In the genomic region with DNA sequence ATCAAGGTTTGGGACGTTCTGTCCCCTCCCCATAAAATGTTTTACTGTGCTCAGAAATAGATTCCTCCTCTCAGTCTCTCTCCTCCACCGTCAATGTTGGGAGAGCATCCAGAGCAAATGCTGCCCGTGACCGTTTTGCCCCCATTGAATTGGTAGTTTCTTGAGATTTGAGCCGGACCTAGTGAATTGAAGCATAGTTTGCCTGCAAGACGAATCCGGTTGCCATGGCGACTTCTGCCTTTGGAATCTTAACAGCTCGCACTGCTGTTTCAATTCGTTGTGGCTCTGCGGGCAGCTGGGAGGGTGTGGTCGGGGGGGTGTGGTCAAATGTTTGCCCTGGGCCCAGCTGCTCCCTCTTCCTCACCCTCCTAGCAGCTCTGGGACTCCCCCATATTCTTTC, we compare ENCODE assay signal across 8 mouse cellular contexts. TPM values are rescaled to one million over a fixed set of nuclear protein-coding genes. Genes with fewer than 3 reads are reported as not detected.
DNase-seq lines count a peak whose midpoint lies in the region; ATAC-seq and TF ChIP-seq lines count a peak whose summit lies in the region.

No protein-coding gene starts in this region.

- no peak; a peak in 1 of 4 replicates for TF ChIP-seq EP300 in MEL (IDR thresholded peaks at IDR 0.05; ENCODE audit: low read depth in 1 of 2, low read length in 2 of 2)

- no peaks in the 10 kb centered on the region for H3K9me3 ChIP-seq in MEL (replicated peaks; ENCODE audit: insufficient read depth, low read length)
- no peaks in the 10 kb centered on the region for H3K9me3 ChIP-seq in forebrain, embryonic 16.5 days (ENCODE audit: control insufficient read depth, low read length)
- no peaks in the 10 kb centered on the region for H3K9me3 ChIP-seq in lung, embryonic 14.5 days (ENCODE audit: low read depth, low read length)

- intact Hi-C loops in heart, postnatal 25 days (cut with DNase I) = loop anchor here (1.0 to 5.0 kb wide), 3 partner anchors 53 to 150 kb away; no protein-coding TSS in a partner anchor

- peaks cover 3 to 12% of the 10 kb centered on the region in 2 experiments; a peak in 3 of 4 replicates for H3K4me1 ChIP-seq in MEL (ENCODE audit: control insufficient read depth in 1 of 2, insufficient read depth in 2 of 2, low read length in 2 of 2)
- peaks cover 35% of the 10 kb centered on the region for H3K4me1 ChIP-seq in forebrain, embryonic 16.5 days (replicated peaks; ENCODE audit: control insufficient read depth, insufficient read depth, low read length)
- peaks cover 18% of the 10 kb centered on the region for H3K4me1 ChIP-seq in lung, embryonic 14.5 days (ENCODE audit: insufficient read depth)
- peaks cover 3% of the 10 kb centered on the region for H3K4me1 ChIP-seq in olfactory bulb, adult 2 months (ENCODE audit: control insufficient read depth, insufficient read depth, low read length)

- H3K79me2 ChIP-seq in MEL (ENCODE audit: control insufficient read depth, insufficient read depth, low read length, poor library complexity) = peaks cover 41% of the 10 kb centered on the region

- peak overlapping the region; percentile 87 for H3K9ac ChIP-seq in MEL (ENCODE audit: control insufficient read depth, low read depth, low read length, poor library complexity, severe bottlenecking)
- peak overlapping the region; percentile 90 for H3K9ac ChIP-seq in forebrain, embryonic 16.5 days (replicated peaks; ENCODE audit: low read depth, low read length)
- peak overlapping the region; percentile 87 for H3K9ac ChIP-seq in lung, embryonic 14.5 days

- TF ChIP-seq POLR2A in MEL (IDR thresholded peaks at IDR 0.05; ENCODE audit: control insufficient read depth in 1 of 2, insufficient read depth in 1 of 2, low read depth in 1 of 2, low read length in 2 of 2, poor library complexity in 1 of 2) = no peak
- TF ChIP-seq POLR2A in olfactory bulb, adult 2 months (IDR thresholded peaks at IDR 0.05; ENCODE audit: insufficient read depth, low read depth, low read length) = no peak

- H3K4me3 ChIP-seq in MEL (ENCODE audit: control insufficient read depth in 1 of 2, insufficient read depth in 1 of 2, low read depth in 2 of 2, low read length in 2 of 2) = peak overlapping the region; percentile 73 to 86
- peak overlapping the region; percentile 96 for H3K4me3 ChIP-seq in forebrain, embryonic 16.5 days (replicated peaks; ENCODE audit: low read length)
- peak overlapping the region; percentile 100 for H3K4me3 ChIP-seq in layer of hippocampus, adult 2 months
- H3K4me3 ChIP-seq in lung, embryonic 14.5 days (ENCODE audit: low read depth, low read length) = peak overlapping the region; percentile 88
- H3K4me3 ChIP-seq in olfactory bulb, adult 2 months (ENCODE audit: insufficient read depth, low read depth, low read length) = peak overlapping the region; percentile 70

- ATAC-seq in forebrain, embryonic 16.5 days = no peak
- ATAC-seq in lung, embryonic 14.5 days (ENCODE audit: insufficient read depth) = no peak

- peak; percentile 85 for DNase-seq in MEL (ENCODE audit: low read depth, low spot score)
- peak; percentile 82 for DNase-seq in c-Kit-positive CD71-positive TER-119-positive erythroid progenitor cells, embryonic 14.5 days (ENCODE audit: low spot score)
- DNase-seq in heart, postnatal 25 days (ENCODE audit: low spot score) = peak; percentile 48
- DNase-seq in layer of hippocampus, adult 2 months (ENCODE audit: low spot score in 2 of 2) = peak; percentile 57 to 71
- DNase-seq in lung, embryonic 14.5 days = peak; percentile 88
- DNase-seq in thymus, postnatal 25 days = peak; percentile 10

- WGBS in forebrain, embryonic 16.5 days = under 1% methylated on average over 12 of the region's 12 CpGs
- WGBS in lung, embryonic 14.5 days = 1% methylated on average over 12 of the region's 12 CpGs
- WGBS in olfactory bulb, adult 2 months = under 1% methylated on average over 12 of the region's 12 CpGs

- no peaks in the 10 kb centered on the region for H3K27me3 ChIP-seq in MEL (ENCODE audit: control insufficient read depth in 1 of 2, insufficient read depth in 2 of 2, low read length in 2 of 2)
- no peaks in the 10 kb centered on the region for H3K27me3 ChIP-seq in forebrain, embryonic 16.5 days (replicated peaks; ENCODE audit: control insufficient read depth, insufficient read depth, low read length)
- no peaks in the 10 kb centered on the region for H3K27me3 ChIP-seq in lung, embryonic 14.5 days (ENCODE audit: insufficient read depth, low read length)

- peak overlapping the region; percentile 75 for H3K27ac ChIP-seq in MEL (ENCODE audit: control insufficient read depth, low read depth, low read length)
- peak overlapping the region; percentile 95 for H3K27ac ChIP-seq in forebrain, embryonic 16.5 days (ENCODE audit: low read length)
- H3K27ac ChIP-seq in layer of hippocampus, adult 2 months = peak overlapping the region; percentile 94
- peak overlapping the region; percentile 94 for H3K27ac ChIP-seq in lung, embryonic 14.5 days (ENCODE audit: low read depth)
- peak overlapping the region; percentile 79 for H3K27ac ChIP-seq in olfactory bulb, adult 2 months (ENCODE audit: insufficient read depth, low read depth, low read length)

- peak overlapping the region; percentile 82 for H3K4me2 ChIP-seq in forebrain, embryonic 16.5 days (ENCODE audit: low read length)
- H3K4me2 ChIP-seq in lung, embryonic 14.5 days = peak overlapping the region; percentile 93

- TF ChIP-seq RAD21 in MEL (IDR thresholded peaks at IDR 0.05; ENCODE audit: low read depth, low read length) = no peak

- H3K36me3 ChIP-seq in MEL (ENCODE audit: control insufficient read depth in 1 of 2, insufficient read depth in 2 of 2, low read length in 2 of 2) = peaks cover 0 to 19% of the 10 kb centered on the region in 2 experiments; a peak in 2 of 4 replicates
- no peaks in the 10 kb centered on the region for H3K36me3 ChIP-seq in forebrain, embryonic 16.5 days (ENCODE audit: control insufficient read depth, insufficient read depth)
- no peaks in the 10 kb centered on the region for H3K36me3 ChIP-seq in lung, embryonic 14.5 days (ENCODE audit: insufficient read depth)

- no peak for TF ChIP-seq CTCF in MEL (IDR thresholded peaks at IDR 0.05 in 2 of 3, conservative IDR thresholded peaks at IDR 0.05 in 1 of 3; ENCODE audit: control insufficient read depth in 1 of 3, insufficient read depth in 1 of 3, low read depth in 2 of 3, low read length in 3 of 3, poor library complexity in 1 of 3, severe bottlenecking in 1 of 3)
- TF ChIP-seq CTCF in layer of hippocampus, adult 2 months (conservative IDR thresholded peaks at IDR 0.05) = no peak
- TF ChIP-seq CTCF in lung, embryonic 14.5 days (IDR thresholded peaks at IDR 0.05; ENCODE audit: low read depth) = no peak
- no peak for TF ChIP-seq CTCF in olfactory bulb, adult 2 months (IDR thresholded peaks at IDR 0.05; ENCODE audit: insufficient read depth, low read depth, low read length)

TF ChIP-seq in MEL, 35 proteins besides CTCF, POLR2A, EP300 and RAD21:
- TF ChIP-seq ZNF384 (IDR thresholded peaks at IDR 0.05; ENCODE audit: low read depth, low read length) = no peak
- no peak for TF ChIP-seq ZMIZ1 (IDR thresholded peaks at IDR 0.05; ENCODE audit: low read depth, low read length)
- TF ChIP-seq MAX (IDR thresholded peaks at IDR 0.05; ENCODE audit: low read length) = peak; percentile 46; the same call in 1 of the 2 replicates
- TF ChIP-seq NELFE (IDR thresholded peaks at IDR 0.05; ENCODE audit: low read depth, low read length) = peak; percentile 28; the same call in 1 of the 2 replicates
- TF ChIP-seq ETS1 (IDR thresholded peaks at IDR 0.05; ENCODE audit: low read depth, low read length) = peak; percentile 74
- TF ChIP-seq TAL1 (IDR thresholded peaks at IDR 0.05; ENCODE audit: low read length) = no peak
- TF ChIP-seq POLR2AphosphoS2 (IDR thresholded peaks at IDR 0.05; ENCODE audit: low read length) = no peak
- TF ChIP-seq ZKSCAN1 (IDR thresholded peaks at IDR 0.05; ENCODE audit: low read depth, low read length) = no peak
- peak; percentile 28 for TF ChIP-seq TCF12 (IDR thresholded peaks at IDR 0.05; ENCODE audit: low read depth, low read length)
- no peak for TF ChIP-seq GATA1 (IDR thresholded peaks at IDR 0.05; ENCODE audit: low read depth, low read length)
- no peak for TF ChIP-seq NRF1 (IDR thresholded peaks at IDR 0.05; ENCODE audit: insufficient read depth, low read depth, low read length, poor library complexity, severe bottlenecking)
- 0 out of 2 replicates have a peak, but pooled peaks have one; percentile 8 for TF ChIP-seq ELF1 (IDR thresholded peaks at IDR 0.05; ENCODE audit: low read depth, low read length)
- TF ChIP-seq JUND (IDR thresholded peaks at IDR 0.05; ENCODE audit: low read depth, low read length) = no peak
- TF ChIP-seq E2F4 (IDR thresholded peaks at IDR 0.05; ENCODE audit: borderline replicate concordance, low read depth, low read length) = no peak
- TF ChIP-seq RCOR1 (IDR thresholded peaks at IDR 0.05; ENCODE audit: low read depth, low read length) = no peak
- 0 out of 2 replicates have a peak, but pooled peaks have one; percentile 12 for TF ChIP-seq HCFC1 (IDR thresholded peaks at IDR 0.05; ENCODE audit: low read depth, low read length)
- no peak for TF ChIP-seq SMC3 (IDR thresholded peaks at IDR 0.05; ENCODE audit: low read depth, low read length)
- TF ChIP-seq SIN3A (IDR thresholded peaks at IDR 0.05; ENCODE audit: low read length) = peak; percentile 74
- TF ChIP-seq TBP (IDR thresholded peaks at IDR 0.05; ENCODE audit: low read depth, low read length) = no peak
- peak; percentile 67 for TF ChIP-seq MXI1 (IDR thresholded peaks at IDR 0.05; ENCODE audit: low read depth, low read length)
- no peak for TF ChIP-seq CHD1 (IDR thresholded peaks at IDR 0.05; ENCODE audit: low read depth, low read length)
- no peak for TF ChIP-seq POLR2AphosphoS5 (IDR thresholded peaks at IDR 0.05; ENCODE audit: borderline replicate concordance, low read depth, low read length)

RNA-seq across cellular contexts. Expression of gene Daam1, which starts 1.3 kb away (rescaled TPM):
- total RNA-seq in MEL (2012; rRNA removed) = 8.6 and 9.2 TPM in 2 replicates
- polyA plus RNA-seq in MEL (2012; ENCODE audit: insufficient read depth in 1 of 2, insufficient read length in 2 of 2, low read depth in 1 of 2, low replicate concordance in 2 of 2, missing spikeins in 1 of 2) = 10 to 100 TPM in 1 of 2 experiments, not detected in 1; 12.0 TPM
- polyA plus RNA-seq in forebrain, embryonic 16.5 days (2015; fragmentation: Nextera tagmentation; extraction: Ambion mirVana) = 28.1 and 29.7 TPM in 2 replicates
- total RNA-seq in heart, postnatal 25 days (2021) = 10 to 100 TPM; 78.6 to 79.5 TPM
- 10 to 100 TPM; 64.9 to 69.3 TPM for total RNA-seq in layer of hippocampus, adult 2 months (2021)
- polyA plus RNA-seq in lung, embryonic 14.5 days (2014; fragmentation: Nextera tagmentation; extraction: Ambion mirVana) = 15.3 and 17.5 TPM in 2 replicates
- not detected in 2 replicates for polyA plus RNA-seq in olfactory bulb, adult 2 months (2012; ENCODE audit: insufficient read depth, insufficient read length, low replicate concordance, missing spikeins)

Comparison
In these comparisons a context has a peak if more than half of its experiments do, and no peak if none do; other contexts are left out.
1. DNase-seq: peak in every context shown above with its lines; median percentile 88 in lung, embryonic 14.5 days; 85 in MEL; 82 in c-Kit-positive CD71-positive TER-119-positive erythroid progenitor cells, embryonic 14.5 days; 64 in layer of hippocampus, adult 2 months; 48 in heart, postnatal 25 days; 10 in thymus, postnatal 25 days.